ENCODE assay signal across 7 mouse cellular contexts in genomic region chr10:70296531-70297366, GRCm38 (mm10). TPM values are rescaled to one million over a fixed set of nuclear protein-coding genes. Genes with fewer than 3 reads are reported as not detected.
DNase-seq lines count a peak whose midpoint lies in the region; ATAC-seq and TF ChIP-seq lines count a peak whose summit lies in the region.

No protein-coding gene starts in this region.

- intact Hi-C loops in left cerebral cortex, postnatal 36 days (cut with DNase I): loop anchor here (5.0 to 10.0 kb wide), 4 partner anchors 99 to 422 kb away; partner anchors contain the start of gene Ccdc6

- H3K9ac ChIP-seq in intestine, postnatal 0 days (ENCODE audit: low read depth, low read length): no peak overlapping the region
- no peak overlapping the region for H3K9ac ChIP-seq in midbrain, embryonic 11.5 days (ENCODE audit: low read length)

- H3K27me3 ChIP-seq in intestine, postnatal 0 days (replicated peaks; ENCODE audit: control insufficient read depth, insufficient read depth, low read length): no peaks in the 10 kb centered on the region
- H3K27me3 ChIP-seq in midbrain, embryonic 11.5 days (ENCODE audit: control insufficient read depth, insufficient read depth, low read length): no peaks in the 10 kb centered on the region

- no peaks in the 10 kb centered on the region for H3K9me3 ChIP-seq in intestine, postnatal 0 days (ENCODE audit: control insufficient read depth)
- H3K9me3 ChIP-seq in midbrain, embryonic 11.5 days (ENCODE audit: control insufficient read depth, low read length): no peaks in the 10 kb centered on the region

- no peak overlapping the region for H3K27ac ChIP-seq in intestine, postnatal 0 days (ENCODE audit: low read depth, low read length)
- no peak overlapping the region for H3K27ac ChIP-seq in midbrain, embryonic 11.5 days (ENCODE audit: low read depth, low read length)

- TF ChIP-seq CTCF in intestine, postnatal 0 days (IDR thresholded peaks at IDR 0.05; ENCODE audit: low read depth): peak; percentile 96

- no peaks in the 10 kb centered on the region for H3K4me1 ChIP-seq in intestine, postnatal 0 days (replicated peaks; ENCODE audit: control insufficient read depth, insufficient read depth, low read length)
- H3K4me1 ChIP-seq in midbrain, embryonic 11.5 days (ENCODE audit: control insufficient read depth, insufficient read depth, low read length): no peaks in the 10 kb centered on the region

- H3K4me3 ChIP-seq in intestine, postnatal 0 days (ENCODE audit: low read depth, low read length): no peak overlapping the region
- H3K4me3 ChIP-seq in midbrain, embryonic 11.5 days (ENCODE audit: low read depth, low read length): no peak overlapping the region

- WGBS in intestine, postnatal 0 days: 8% methylated on average over 19 of the region's 20 CpGs
- 6% methylated on average over 18 of the region's 20 CpGs for WGBS in midbrain, embryonic 11.5 days

- peak; percentile 95 for ATAC-seq in granulocyte monocyte progenitor cell, adult 5-6 weeks (replicated peaks; ENCODE audit: poor library complexity, severe bottlenecking)
- peak; percentile 46; the same call in 1 of the 2 replicates for ATAC-seq in intestine, postnatal 0 days
- peak; percentile 79 for ATAC-seq in midbrain, embryonic 11.5 days (ENCODE audit: low FRiP score)

- H3K4me2 ChIP-seq in intestine, postnatal 0 days (replicated peaks; ENCODE audit: low read depth): peak overlapping the region; percentile 45
- H3K4me2 ChIP-seq in midbrain, embryonic 11.5 days: peak overlapping the region; percentile 17; the same call in 1 of the 2 replicates

- DNase-seq in adrenal gland, adult 8-10 months: peak; percentile 55
- peak; percentile 85 for DNase-seq in embryo, embryonic 9.5 days (ENCODE audit: extremely low spot score)
- peak; percentile 69 to 71 for DNase-seq in left cerebral cortex, postnatal 36 days (ENCODE audit: low spot score in 2 of 2)
- peak; percentile 97 for DNase-seq in midbrain, embryonic 11.5 days (ENCODE audit: low spot score, missing footprints)
- peak; percentile 55 for DNase-seq in right cerebral cortex, postnatal 4 days

- no peaks in the 10 kb centered on the region for H3K36me3 ChIP-seq in intestine, postnatal 0 days (ENCODE audit: control insufficient read depth, insufficient read depth)
- no peaks in the 10 kb centered on the region for H3K36me3 ChIP-seq in midbrain, embryonic 11.5 days (ENCODE audit: control insufficient read depth, insufficient read depth, low read length)

RNA-seq across cellular contexts. Expression of gene Slc16a9, which starts 51.8 kb away (rescaled TPM):
- total RNA-seq in adrenal gland, adult 8-10 months (2022): 10 to 100 TPM in 1 of 4 experiments, 1 to 10 TPM in 3; 5.9 to 11.7 (median 7.2) TPM
- 0.83 and 3.4 TPM in 2 replicates for total RNA-seq in granulocyte monocyte progenitor cell, adult 5-6 weeks (2014; fragmentation: Nextera tagmentation)
- total RNA-seq in granulocyte monocyte progenitor cell, adult 5-6 weeks (2017): 0.34 and 0.41 TPM in 2 replicates
- 0.52 and 0.78 TPM in 2 replicates for polyA plus RNA-seq in intestine, postnatal 0 days (2015; fragmentation: Nextera tagmentation; extraction: Ambion mirVana)
- 1 to 10 TPM; 1.8 TPM for total RNA-seq in left cerebral cortex, postnatal 36 days (2021)
- polyA plus RNA-seq in midbrain, embryonic 11.5 days (2014; fragmentation: Nextera tagmentation; extraction: Ambion mirVana): 0.29 and 0.48 TPM in 2 replicates
